22 mouse cellular contexts compared by ENCODE assay signal in the genomic region with DNA sequence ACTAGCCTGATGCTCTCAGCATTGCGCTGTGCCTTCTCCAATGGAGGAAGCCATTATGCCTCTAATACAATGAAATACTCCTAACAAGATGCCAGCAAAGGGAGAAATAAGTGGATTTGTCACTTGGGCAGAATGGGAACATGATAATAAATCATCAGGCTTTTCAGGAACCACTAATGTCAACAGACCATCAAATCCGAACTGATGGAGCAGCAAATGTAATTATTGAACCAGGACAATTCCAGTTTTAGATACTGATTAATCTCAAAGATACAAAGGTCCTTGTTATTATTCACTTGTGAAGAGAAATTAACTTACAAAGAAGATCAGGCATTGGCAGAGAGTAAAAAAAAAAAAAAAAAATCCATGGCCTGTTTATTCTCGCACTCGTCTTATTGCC. TPM values are rescaled to one million over a fixed set of nuclear protein-coding genes. Genes with fewer than 3 reads are reported as not detected.
"Had no signal": no experiment of that assay in that cellular context is flagged by ENCODE, and none has a peak within 500 bp of the region (broad histone marks: within the 10 kb centered on the region; RNA-seq: fewer than 3 reads in every experiment).

No protein-coding gene starts in this region.

- H3K4me1 ChIP-seq: lung, embryonic 15.5 days; stomach, embryonic 15.5 days had no signal

- H3K4me3 ChIP-seq: intestine, embryonic 15.5 days; left cerebral cortex, adult 2 months; lung, embryonic 15.5 days; megakaryocyte, embryonic 14.5 days; midbrain, embryonic 10.5 days; midbrain, embryonic 13.5 days; myocyte; neural tube, embryonic 13.5 days; stomach, embryonic 15.5 days had no signal

- DNase-seq: kidney, adult 11 months; kidney, postnatal 14 days; layer of hippocampus, postnatal 36 days; lung, adult 18-20 months; lung, postnatal 10 days; lung, postnatal 36 days; right cerebral cortex, postnatal 25 days; spleen, adult 18-20 months; thymus, postnatal 25 days had no signal

- H3K9ac ChIP-seq: intestine, embryonic 15.5 days; liver, embryonic 14.5 days; lung, embryonic 15.5 days; midbrain, embryonic 13.5 days; neural tube, embryonic 13.5 days; stomach, embryonic 15.5 days had no signal

- H3K9me3 ChIP-seq: intestine, embryonic 15.5 days; lung, embryonic 15.5 days; megakaryocyte, embryonic 14.5 days; midbrain, embryonic 10.5 days; midbrain, embryonic 13.5 days; neural tube, embryonic 13.5 days; stomach, embryonic 15.5 days had no signal

- H3K4me2 ChIP-seq: intestine, embryonic 15.5 days; liver, embryonic 11.5 days; lung, embryonic 15.5 days; midbrain, embryonic 13.5 days; neural tube, embryonic 13.5 days; stomach, embryonic 15.5 days had no signal

- H3K27me3 ChIP-seq: intestine, embryonic 15.5 days; neural tube, embryonic 13.5 days; stomach, embryonic 15.5 days had no signal

- H3K27ac ChIP-seq: intestine, embryonic 15.5 days; left cerebral cortex, adult 2 months; liver, embryonic 14.5 days; lung, embryonic 15.5 days; midbrain, embryonic 10.5 days; midbrain, embryonic 13.5 days; neural tube, embryonic 13.5 days; stomach, embryonic 15.5 days had no signal

- H3K36me3 ChIP-seq: intestine, embryonic 15.5 days; lung, embryonic 15.5 days; midbrain, embryonic 10.5 days; midbrain, embryonic 13.5 days; neural tube, embryonic 13.5 days; stomach, embryonic 15.5 days had no signal

- ATAC-seq: intestine, embryonic 15.5 days; midbrain, embryonic 13.5 days; midbrain, embryonic 16.5 days had no signal

RNA-seq across cellular contexts. Expression of a gene that starts 53.7 kb away (rescaled TPM):
- polyA plus RNA-seq: kidney, embryonic 14.5 days; liver, embryonic 11.5 days; liver, embryonic 14.5 days; myocyte had no signal
